ENCODE assay signal across 25 mouse cellular contexts in genomic region chrX:72650688-72651087, GRCm38 (mm10). TPM values are rescaled to one million over a fixed set of nuclear protein-coding genes. Genes with fewer than 3 reads are reported as not detected.
DNase-seq lines count a peak whose midpoint lies in the region; ATAC-seq and TF ChIP-seq lines count a peak whose summit lies in the region.
"Had no signal": no experiment of that assay in that cellular context is flagged by ENCODE, and none has a peak within 500 bp of the region (broad histone marks: within the 10 kb centered on the region; RNA-seq: fewer than 3 reads in every experiment).

No protein-coding gene starts in this region.

- TF ChIP-seq CTCF in liver, postnatal 0 days (IDR thresholded peaks at IDR 0.05; ENCODE audit: low read depth) = no peak
- TF ChIP-seq CTCF in liver, embryonic 14.5 days (IDR thresholded peaks at IDR 0.05; ENCODE audit: low read depth) = no peak

- ATAC-seq in liver, embryonic 12.5 days = peak; percentile 68
- ATAC-seq in liver, postnatal 0 days = no peak
- ATAC-seq in liver, embryonic 14.5 days (ENCODE audit: insufficient read depth) = peak; percentile 67; the same call in 1 of the 2 replicates
- no peak for ATAC-seq in monocyte, adult 5-6 weeks (replicated peaks; ENCODE audit: insufficient number of reproducible peaks, low FRiP score, low TSS enrichment, poor library complexity, severe bottlenecking)
- ATAC-seq: activated CD4-positive, CD25-positive, alpha-beta regulatory T cell, adult 4 months; CD4-positive, CD25-positive, alpha-beta regulatory T cell, adult 4 months; forebrain, embryonic 13.5 days; forebrain, embryonic 15.5 days; forebrain, postnatal 0 days; Patski had no signal

- no peaks in the 10 kb centered on the region for H3K9me3 ChIP-seq in liver, embryonic 12.5 days (replicated peaks)
- no peaks in the 10 kb centered on the region for H3K9me3 ChIP-seq in liver, postnatal 0 days (ENCODE audit: low read length)
- H3K9me3 ChIP-seq in liver, embryonic 14.5 days (ENCODE audit: control insufficient read depth, low read length) = no peaks in the 10 kb centered on the region
- H3K9me3 ChIP-seq: embryonic facial prominence, embryonic 10.5 days; embryonic facial prominence, embryonic 12.5 days; forebrain, embryonic 13.5 days; forebrain, embryonic 15.5 days had no signal

- H3K4me1 ChIP-seq in liver, embryonic 12.5 days = no peaks in the 10 kb centered on the region
- no peaks in the 10 kb centered on the region for H3K4me1 ChIP-seq in liver, postnatal 0 days (ENCODE audit: insufficient read depth)
- no peaks in the 10 kb centered on the region for H3K4me1 ChIP-seq in liver, embryonic 14.5 days (replicated peaks; ENCODE audit: control insufficient read depth in 2 of 2, insufficient read depth in 2 of 2, low read length in 1 of 2)
- H3K4me1 ChIP-seq: embryonic facial prominence, embryonic 12.5 days; forebrain, embryonic 15.5 days had no signal

- no peak overlapping the region for H3K27ac ChIP-seq in liver, embryonic 12.5 days
- no peak overlapping the region for H3K27ac ChIP-seq in liver, postnatal 0 days (ENCODE audit: low read depth)
- H3K27ac ChIP-seq in liver, embryonic 14.5 days = no peak overlapping the region
- H3K27ac ChIP-seq: embryonic facial prominence, embryonic 10.5 days; embryonic facial prominence, embryonic 12.5 days; forebrain, embryonic 13.5 days; forebrain, embryonic 15.5 days had no signal

- peaks cover 9% of the 10 kb centered on the region for H3K27me3 ChIP-seq in liver, embryonic 12.5 days (replicated peaks)
- peaks cover 4% of the 10 kb centered on the region; the same call in 1 of the 2 replicates for H3K27me3 ChIP-seq in liver, postnatal 0 days (ENCODE audit: insufficient read depth, low read length)
- H3K27me3 ChIP-seq in liver, embryonic 14.5 days (ENCODE audit: control insufficient read depth, insufficient read depth, low read length) = no peaks in the 10 kb centered on the region
- H3K27me3 ChIP-seq: CH12.LX; embryonic facial prominence, embryonic 12.5 days; forebrain, embryonic 13.5 days; forebrain, embryonic 15.5 days had no signal

- H3K4me3 ChIP-seq in liver, embryonic 12.5 days = no peak overlapping the region
- no peak overlapping the region for H3K4me3 ChIP-seq in liver, postnatal 0 days (ENCODE audit: low read depth, low read length)
- no peak overlapping the region for H3K4me3 ChIP-seq in liver, embryonic 14.5 days (ENCODE audit: insufficient read depth in 1 of 2, low read depth in 2 of 2, low read length in 2 of 2)
- H3K4me3 ChIP-seq: embryonic facial prominence, embryonic 10.5 days; embryonic facial prominence, embryonic 12.5 days; forebrain, embryonic 13.5 days; forebrain, embryonic 15.5 days had no signal

- no peak overlapping the region for H3K4me2 ChIP-seq in liver, embryonic 12.5 days
- H3K4me2 ChIP-seq in liver, postnatal 0 days (ENCODE audit: low read depth, low read length) = no peak overlapping the region
- no peak overlapping the region for H3K4me2 ChIP-seq in liver, embryonic 14.5 days (ENCODE audit: low read depth)
- H3K4me2 ChIP-seq: embryonic facial prominence, embryonic 12.5 days; forebrain, embryonic 13.5 days; forebrain, embryonic 15.5 days had no signal

- H3K9ac ChIP-seq in liver, embryonic 12.5 days = no peak overlapping the region
- no peak overlapping the region for H3K9ac ChIP-seq in liver, postnatal 0 days (replicated peaks)
- H3K9ac ChIP-seq in liver, embryonic 14.5 days (replicated peaks) = no peak overlapping the region
- H3K9ac ChIP-seq: embryonic facial prominence, embryonic 12.5 days; forebrain, embryonic 13.5 days; forebrain, embryonic 15.5 days; forebrain, postnatal 0 days had no signal

- WGBS in liver, embryonic 12.5 days (ENCODE audit: insufficient replicate concordance) = 27% methylated on average over 3 of the region's 3 CpGs
- 53% methylated on average over 3 of the region's 3 CpGs for WGBS in liver, postnatal 0 days (ENCODE audit: insufficient replicate concordance)
- WGBS in liver, embryonic 14.5 days (ENCODE audit: insufficient replicate concordance) = 30% methylated on average over 3 of the region's 3 CpGs

- H3K36me3 ChIP-seq in liver, embryonic 12.5 days = no peaks in the 10 kb centered on the region
- H3K36me3 ChIP-seq in liver, postnatal 0 days (replicated peaks; ENCODE audit: insufficient read depth, low read length) = no peaks in the 10 kb centered on the region
- H3K36me3 ChIP-seq in liver, embryonic 14.5 days (replicated peaks; ENCODE audit: control insufficient read depth, insufficient read depth, low read depth) = no peaks in the 10 kb centered on the region
- H3K36me3 ChIP-seq: embryonic facial prominence, embryonic 10.5 days; embryonic facial prominence, embryonic 12.5 days; forebrain, embryonic 15.5 days had no signal

- no peak for TF ChIP-seq EP300 in liver, postnatal 0 days (IDR thresholded peaks at IDR 0.05; ENCODE audit: low read depth)
- TF ChIP-seq EP300 in liver, embryonic 14.5 days (IDR thresholded peaks at IDR 0.05; ENCODE audit: low read depth) = no peak

- DNase-seq in liver, postnatal 0 days = no peak
- peak in 2 of 3 experiments; percentile 0 to 9 for DNase-seq in liver, embryonic 14.5 days (ENCODE audit: low read depth in 3 of 3, low spot score in 3 of 3)
- DNase-seq in liver = no peak
- peak; percentile 8 for DNase-seq in c-Kit-positive CD71-positive TER-119-positive erythroid progenitor cells, embryonic 14.5 days (ENCODE audit: low spot score)
- no peak for DNase-seq in gastrocnemius, postnatal 10 days
- DNase-seq: adrenal gland, adult 8-10 months; adrenal gland, postnatal 14 days; adrenal gland, postnatal 36 days; B cell, adult 2 months; cerebellum, adult 11 months; cerebellum, adult 18-20 months; cerebellum, adult 8-10 months; cerebellum, postnatal 10 days; cerebellum, postnatal 25 days; forebrain, postnatal 0 days had no signal

RNA-seq across cellular contexts. Expression of gene Gabra3, which starts 6.0 kb away (rescaled TPM):
- polyA plus RNA-seq in liver, embryonic 12.5 days (2016; fragmentation: Nextera tagmentation; extraction: Ambion mirVana) = 0.17 and 0.21 TPM in 2 replicates
- 0.07 and 0.09 TPM in 2 replicates for polyA plus RNA-seq in liver, postnatal 0 days (2015; fragmentation: Nextera tagmentation; extraction: Ambion mirVana)
- 0.07 and 0.10 TPM in 2 replicates for polyA plus RNA-seq in liver, embryonic 14.5 days (2012; rRNA removed)
- polyA plus RNA-seq in liver, embryonic 14.5 days (2014; fragmentation: Nextera tagmentation; extraction: Ambion mirVana) = not detected in 2 replicates
- total RNA-seq in monocyte, adult 5-6 weeks (2017) = not detected in 3 replicates
- total RNA-seq in gastrocnemius, postnatal 10 days (2021) = 1 to 10 TPM; 2.0 to 2.6 TPM
- total RNA-seq: CH12.LX had no signal
- polyA plus RNA-seq: activated CD4-positive, CD25-positive, alpha-beta regulatory T cell, adult 4 months; CD4-positive, CD25-positive, alpha-beta regulatory T cell, adult 4 months had no signal

Comparison
In these comparisons a context has a peak if more than half of its experiments do, and no peak if none do; other contexts are left out.
1. ATAC-seq: peak in liver, embryonic 12.5 days (single experiment) and liver, embryonic 14.5 days (single experiment); none in liver, postnatal 0 days (single experiment) and monocyte, adult 5-6 weeks (single experiment).
2. DNase-seq: peak in liver, embryonic 14.5 days (2 of 3) and c-Kit-positive CD71-positive TER-119-positive erythroid progenitor cells, embryonic 14.5 days (single experiment); none in liver, postnatal 0 days (single experiment), liver (single experiment) and gastrocnemius, postnatal 10 days (single experiment).